Mouse (Mus musculus) Muller cell, postnatal 12 days (primary cell): ENCODE results near the gene Sirt7.

Source experiments
- DNase-seq: peaks from one replicate; pipeline ENCODE4 v3.0.0-alpha.2; 2015; ENCODE audit errors: inconsistent ontology term

Sirt7 gene

DNA sequence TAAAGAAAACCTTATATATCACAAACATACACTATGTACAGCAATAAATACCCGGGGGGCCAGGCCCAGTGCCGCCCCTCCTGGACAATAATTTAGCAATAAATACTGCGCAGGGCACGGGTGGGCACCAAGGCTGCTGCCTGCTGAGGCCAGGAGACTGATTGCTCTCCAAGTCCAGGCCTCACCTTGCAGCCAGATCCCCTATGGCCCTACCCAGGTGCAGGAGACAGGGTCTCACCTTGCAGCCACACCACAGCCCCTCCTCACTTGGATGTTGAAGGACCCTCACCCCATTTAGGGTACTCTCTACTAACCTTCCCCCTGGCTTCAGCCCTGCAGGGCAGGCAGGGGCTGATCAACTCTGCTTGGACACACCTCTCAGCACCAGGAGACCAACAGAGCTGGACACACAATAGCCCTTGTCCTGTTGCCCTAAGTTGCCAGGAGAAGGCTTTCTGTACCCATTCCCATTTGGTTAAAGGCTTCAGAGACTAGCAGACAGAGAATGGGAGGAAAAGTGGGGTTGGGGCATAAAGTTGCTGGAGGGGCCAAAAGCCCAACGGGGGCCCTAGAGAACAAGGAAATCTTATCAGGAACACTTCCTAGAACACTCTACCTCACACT lies at the start of gene Sirt7:
Gene Sirt7, minus strand, starts transcription at position 89 of the 624 bp plus-strand sequence.
- no peak for DNase-seq

GRCm38 (mm10) chr11:120673594-120674122 lies 48.6 kb upstream of the Sirt7 start:
- DNase-seq, result no peak

DNA sequence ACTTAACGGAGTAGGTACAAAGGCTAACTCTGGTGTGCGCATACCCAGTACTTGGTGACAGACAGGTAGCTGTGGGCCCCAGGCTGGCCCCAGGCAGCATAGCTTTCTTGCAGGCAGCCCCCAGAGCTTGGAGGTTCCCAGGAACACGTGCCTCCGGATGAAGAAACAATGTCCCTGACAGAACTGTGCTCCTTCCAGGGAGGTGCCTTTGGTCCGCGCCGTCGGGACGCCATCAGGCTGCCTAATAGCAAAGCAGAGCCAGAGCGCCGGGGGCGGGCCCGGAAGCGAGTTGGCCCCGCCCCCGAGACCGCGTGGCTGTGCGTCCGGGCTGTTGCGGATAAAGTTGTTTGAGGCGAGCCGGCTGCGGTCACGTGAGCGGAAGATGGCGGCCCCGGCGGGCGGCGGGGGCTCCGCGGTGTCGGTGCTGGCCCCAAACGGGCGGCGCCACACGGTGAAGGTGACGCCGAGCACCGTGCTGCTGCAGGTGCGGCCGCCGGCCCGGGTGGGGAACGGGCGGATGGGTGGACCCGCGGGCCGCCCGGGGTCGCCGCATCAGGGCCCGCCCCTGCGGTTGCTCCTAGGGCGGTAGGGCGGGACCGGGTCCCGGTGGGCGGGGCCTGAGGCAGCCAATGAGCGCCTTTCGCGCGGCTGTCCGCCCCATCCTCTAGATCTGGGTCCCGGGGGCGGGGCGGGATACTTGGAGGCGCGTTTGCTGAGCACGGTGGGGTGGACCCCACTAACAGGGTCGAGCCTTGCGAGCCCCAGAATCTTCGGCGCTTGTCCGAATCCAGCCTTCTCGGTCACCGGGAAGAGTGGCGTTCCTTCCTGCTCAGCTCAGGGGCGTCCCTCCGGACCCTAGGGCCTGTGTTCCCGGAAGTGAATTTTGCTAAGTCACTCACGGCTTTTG lies 47.9 kb upstream of the Sirt7 start, which contains the start of gene Aspscr1:
Gene Aspscr1, plus strand, starts transcription at position 287 of the 907 bp plus-strand sequence.
- peak; percentile 99 for DNase-seq

DNA sequence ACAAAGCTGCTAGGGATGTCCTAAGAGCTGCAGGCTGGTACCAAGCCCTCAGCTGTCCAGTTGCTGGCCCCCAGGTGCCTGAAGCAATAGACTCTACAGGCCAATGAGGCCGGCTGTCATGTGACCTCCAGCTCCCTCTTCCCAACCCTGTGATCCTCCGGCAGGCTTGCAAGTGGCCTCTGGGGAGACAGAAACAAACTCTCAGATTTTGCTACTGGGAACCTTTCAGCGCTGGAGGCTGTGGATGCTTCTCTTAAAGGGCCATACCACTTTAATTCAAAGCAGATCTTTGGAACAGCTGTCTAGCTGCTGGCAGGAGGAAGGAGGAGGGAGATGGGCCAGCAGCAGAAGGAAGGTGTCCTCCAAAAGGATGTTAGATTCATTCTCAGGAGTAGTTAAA lies 41.6 kb upstream of the Sirt7 start:
- no peak for DNase-seq

- DNase-seq, result no peak
These were observed 40.4 kb upstream of the Sirt7 start for GRCm38 (mm10) chr11:120665406-120665805.

GRCm38 (mm10) chr11:120663714-120664113 lies 38.7 kb upstream of the Sirt7 start:
- DNase-seq, result no peak

GRCm38 (mm10) chr11:120662759-120663158 lies 37.7 kb upstream of the Sirt7 start:
- DNase-seq, result peak; percentile 83

GRCm38 (mm10) chr11:120661076-120661460 lies 36.0 kb upstream of the Sirt7 start, which contains the start of gene Notum:
Gene Notum, minus strand, starts transcription at chr11:120661175.
- DNase-seq, result no peak

GRCm38 (mm10) chr11:120660301-120661075 lies 35.4 kb upstream of the Sirt7 start:
- DNase-seq, result peak; percentile 51

DNA sequence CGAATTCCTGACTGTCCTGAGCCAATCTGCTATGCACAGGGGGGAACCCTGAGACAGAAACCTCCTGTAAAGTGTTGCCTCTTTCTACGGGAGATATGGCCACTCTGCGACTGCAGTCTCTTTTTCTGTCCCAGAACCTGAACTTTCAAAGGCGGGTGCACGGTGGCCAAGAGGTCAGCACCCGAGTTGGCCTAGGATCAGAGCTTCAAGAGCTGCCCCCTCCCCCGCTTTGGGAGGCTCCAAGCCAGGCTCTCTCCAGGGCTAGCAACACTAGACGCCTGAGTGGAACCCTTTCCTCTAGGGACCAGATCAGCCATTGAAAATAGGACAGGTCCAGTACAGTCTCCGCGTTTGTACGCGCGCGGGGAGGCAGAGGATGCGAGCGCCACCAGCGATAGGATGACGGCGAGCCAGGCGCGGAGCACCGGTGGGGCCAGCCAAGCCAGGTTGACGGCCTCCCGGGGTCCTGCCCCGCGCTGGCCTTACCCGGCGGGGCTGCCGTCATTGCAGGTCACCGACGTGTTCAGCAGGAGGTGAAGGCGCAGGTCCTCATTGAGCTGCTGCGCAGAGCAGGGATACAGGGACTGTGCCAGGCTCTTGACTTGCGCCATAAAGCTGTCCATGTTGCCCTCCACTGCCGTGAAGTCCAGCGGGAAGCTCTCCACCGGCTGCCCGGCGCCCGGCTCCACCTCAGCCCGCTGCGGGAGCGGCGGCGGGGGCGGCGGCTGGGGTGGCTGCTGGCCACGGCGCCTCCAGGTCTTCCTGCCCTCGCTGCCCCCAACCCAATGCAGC lies 34.7 kb upstream of the Sirt7 start:
- DNase-seq, result no peak

DNA sequence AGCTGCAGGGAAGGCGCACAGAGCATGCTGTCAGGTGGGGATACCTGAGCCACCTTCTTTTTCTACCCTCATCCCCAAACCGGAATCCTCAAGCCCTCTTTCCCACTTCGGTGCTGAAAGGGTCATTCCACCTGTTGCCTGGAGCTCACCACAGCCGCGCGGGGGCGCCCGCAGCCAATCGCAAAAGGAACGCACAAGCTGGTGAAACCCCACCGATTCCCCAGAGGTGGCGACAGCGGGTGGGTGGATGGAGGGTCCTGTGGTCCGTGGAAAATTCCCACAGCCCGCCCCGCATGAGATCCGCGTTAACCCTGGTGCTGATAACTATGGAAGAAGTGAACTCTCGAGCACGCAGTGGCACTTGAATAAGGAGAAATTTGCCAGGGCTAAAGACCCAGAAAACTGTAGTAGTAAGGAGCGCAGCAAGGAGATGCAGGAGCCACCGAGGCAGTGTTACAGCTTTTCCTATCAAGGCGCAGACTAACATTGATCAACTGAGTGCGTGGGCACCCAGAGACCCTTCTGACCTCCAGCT lies 33.9 kb upstream of the Sirt7 start:
- DNase-seq, result peak; percentile 88

DNA sequence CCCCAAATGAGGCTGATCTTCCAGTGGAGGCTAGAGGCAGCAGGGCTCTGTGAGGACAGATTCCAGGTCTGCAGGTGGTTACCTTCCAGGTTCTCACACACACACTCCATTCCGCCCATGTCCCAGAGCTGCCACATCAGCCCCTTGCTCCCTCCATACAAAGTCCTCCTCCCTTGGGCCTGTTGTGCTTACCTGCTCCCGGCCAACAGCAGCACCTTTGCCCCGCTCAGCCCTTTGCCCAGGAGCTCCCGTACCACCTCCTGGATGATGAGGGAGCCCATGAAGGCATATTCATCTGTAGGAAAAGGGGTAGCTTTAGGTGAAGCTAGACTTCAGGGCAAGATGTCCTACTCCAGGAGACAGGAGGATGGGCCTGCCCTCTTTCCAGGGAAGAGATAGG lies 32.3 kb upstream of the Sirt7 start:
- no peak for DNase-seq

DNA sequence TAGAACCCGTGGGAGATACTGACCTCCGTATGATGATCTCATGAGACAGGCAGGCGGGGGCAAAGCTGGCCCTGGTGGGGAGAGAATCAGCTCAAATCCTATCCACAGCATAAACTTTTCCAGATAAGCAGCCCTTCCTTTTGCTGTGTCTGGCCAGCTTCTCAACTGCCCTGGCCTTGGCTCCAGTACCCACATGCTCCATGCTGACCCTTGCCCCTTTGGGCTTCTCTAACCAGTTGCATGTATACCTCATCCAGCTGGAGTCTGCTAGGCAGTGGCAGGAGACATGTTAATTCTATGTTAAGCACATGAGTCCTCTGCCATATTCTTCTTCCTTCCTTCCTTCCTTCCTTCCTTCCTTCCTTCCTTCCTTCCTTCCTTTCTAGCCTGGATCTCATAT lies 29.7 kb upstream of the Sirt7 start:
- no peak for DNase-seq

DNA sequence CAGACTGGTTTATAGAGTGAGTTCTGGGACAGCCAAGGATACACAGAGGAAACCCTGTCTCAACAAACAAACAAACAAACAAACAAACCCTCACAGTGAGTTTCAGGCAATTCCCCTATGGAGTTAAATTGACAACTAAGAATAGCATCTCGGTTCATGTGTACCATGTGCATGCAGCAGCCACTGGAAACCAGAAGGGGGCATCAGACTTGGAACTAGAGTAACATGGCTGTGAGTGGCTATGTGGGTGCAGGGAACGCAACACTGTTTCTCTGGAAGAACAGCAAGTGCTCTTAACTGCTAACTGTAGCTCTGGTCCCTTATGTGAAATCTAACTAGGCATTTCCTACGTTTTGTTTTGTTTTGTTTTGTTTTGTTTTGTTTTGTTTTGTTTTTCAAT lies 26.8 kb upstream of the Sirt7 start:
- DNase-seq, result no peak

- DNase-seq, result peak; percentile 24
These were observed 23.0 kb upstream of the Sirt7 start, which contains the start of gene Myadml2 for GRCm38 (mm10) chr11:120648001-120648476. Gene Myadml2, minus strand, starts transcription at chr11:120648158.

- DNase-seq, result no peak
These were observed 22.2 kb upstream of the Sirt7 start for GRCm38 (mm10) chr11:120647047-120647830.

- peak; percentile 96 for DNase-seq
These were observed 18.6 kb upstream of the Sirt7 start, which contains the start of gene Pycr1 for GRCm38 (mm10) chr11:120643601-120643987. Gene Pycr1, minus strand, starts transcription at chr11:120643769.

GRCm38 (mm10) chr11:120642939-120643600 lies 18.0 kb upstream of the Sirt7 start:
- DNase-seq, result no peak

- DNase-seq, result no peak
These were observed 16.8 kb upstream of the Sirt7 start for GRCm38 (mm10) chr11:120641869-120642268.
